Mouse (Mus musculus): ENCODE data around the gene Hspb1.

GRCm38 (mm10) chr5:135913201-135913600, 25.5 kb downstream of the Hspb1 start:
- TF ChIP-seq POLR2A (IDR thresholded peaks at IDR 0.05; ENCODE audit: borderline replicate concordance, extremely low read depth, insufficient read depth, insufficient read length, poor library complexity, severe bottlenecking) = no peak
- TF ChIP-seq CTCF (IDR thresholded peaks at IDR 0.05; ENCODE audit: borderline replicate concordance, extremely low read depth, insufficient read depth, insufficient read length) = no peak

Measured in brain, embryonic 14.5 days (tissue).